Mouse (Mus musculus) neural tube, embryonic 10.5 days (tissue): ENCODE data around the gene Adam12.
A peak's percentile ranks its signal among the peaks of the same experiment; 100 is the strongest.
"Not testable (repeated sequence)": the region's sequence is repeated elsewhere in the genome, so short reads cannot be mapped to it uniquely, and the experiment has no call there.

Experiments
- DNase-seq: peaks from one replicate; pipeline ENCODE4 v3.0.0-alpha.2; 2017; ENCODE audit warnings: low spot score; ENCODE audit errors: extremely low spot score

Adam12 gene

GRCm38 (mm10) chr7:133940405-133940804, 291.5 kb downstream of the Adam12 start:
- DNase-seq = no peak

GRCm38 (mm10) chr7:133937473-133937872, 294.5 kb downstream of the Adam12 start:
- DNase-seq = no peak

DNA sequence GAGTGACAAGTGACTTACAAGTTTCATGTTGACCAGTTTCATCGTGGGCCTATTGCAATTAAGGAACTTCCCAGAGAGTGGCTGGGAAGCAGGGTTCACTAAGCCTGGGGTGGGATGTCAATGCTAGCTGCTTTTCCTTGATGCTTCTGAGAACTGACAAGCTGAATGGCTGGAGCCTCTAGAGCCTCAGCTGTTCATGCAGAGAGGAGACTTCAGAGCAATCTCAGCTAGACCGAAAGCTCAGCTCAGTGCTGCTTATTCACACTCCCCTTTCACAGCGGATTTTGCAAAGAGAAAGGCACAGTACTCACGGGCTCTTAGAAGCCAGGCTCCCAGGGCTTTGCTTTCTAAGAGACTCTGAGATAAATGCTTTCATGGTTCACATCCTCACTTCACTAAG, 295.6 kb downstream of the Adam12 start:
- DNase-seq = no peak

- no peak for DNase-seq
Observed at GRCm38 (mm10) chr7:133933378-133933777, 298.6 kb downstream of the Adam12 start.

- DNase-seq = no peak
Observed at GRCm38 (mm10) chr7:133931481-133931880, 300.5 kb downstream of the Adam12 start.

- no peak for DNase-seq
Observed at GRCm38 (mm10) chr7:133928981-133929380, 303.0 kb downstream of the Adam12 start.

DNA sequence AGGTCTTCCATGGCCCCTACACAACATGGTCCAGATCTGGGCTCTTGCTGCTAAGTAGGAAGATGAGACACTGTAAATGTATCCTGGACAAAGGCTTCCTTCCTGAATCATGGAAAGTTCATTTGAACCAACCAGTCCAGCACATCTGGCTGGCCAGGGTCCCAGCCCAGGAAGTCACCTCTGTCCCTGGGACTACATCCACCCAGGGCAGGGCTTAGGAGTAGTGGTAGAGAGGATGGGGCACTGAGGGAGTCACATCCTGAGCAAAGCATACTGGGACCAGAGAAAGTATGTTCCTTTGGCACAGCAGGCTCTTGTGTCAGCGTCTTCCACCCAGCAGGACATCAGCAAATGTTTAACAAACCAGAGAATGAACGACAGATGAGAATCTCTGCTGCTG, 306.2 kb downstream of the Adam12 start:
- no peak for DNase-seq

DNA sequence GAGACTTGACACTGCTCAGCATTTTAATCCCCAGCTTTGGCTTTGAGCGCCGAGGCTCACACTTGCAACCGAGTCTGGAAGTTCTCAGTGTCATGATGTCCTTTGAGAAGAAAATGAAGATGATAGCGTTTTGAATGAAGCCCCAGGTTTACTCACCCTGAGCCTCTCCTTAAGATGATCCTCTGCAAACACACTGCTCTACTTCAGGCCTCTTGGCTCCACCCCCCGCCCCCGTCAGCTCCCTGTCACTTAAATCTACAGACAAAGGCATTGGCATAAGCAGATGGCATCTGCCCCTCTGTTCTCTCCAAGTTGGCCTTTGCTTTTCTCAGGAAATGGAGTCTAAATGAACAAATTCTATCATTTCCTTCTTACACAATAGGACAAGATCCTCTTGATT, 308.0 kb downstream of the Adam12 start:
- no peak for DNase-seq

GRCm38 (mm10) chr7:133921291-133921690, 310.7 kb downstream of the Adam12 start:
- no peak for DNase-seq

DNA sequence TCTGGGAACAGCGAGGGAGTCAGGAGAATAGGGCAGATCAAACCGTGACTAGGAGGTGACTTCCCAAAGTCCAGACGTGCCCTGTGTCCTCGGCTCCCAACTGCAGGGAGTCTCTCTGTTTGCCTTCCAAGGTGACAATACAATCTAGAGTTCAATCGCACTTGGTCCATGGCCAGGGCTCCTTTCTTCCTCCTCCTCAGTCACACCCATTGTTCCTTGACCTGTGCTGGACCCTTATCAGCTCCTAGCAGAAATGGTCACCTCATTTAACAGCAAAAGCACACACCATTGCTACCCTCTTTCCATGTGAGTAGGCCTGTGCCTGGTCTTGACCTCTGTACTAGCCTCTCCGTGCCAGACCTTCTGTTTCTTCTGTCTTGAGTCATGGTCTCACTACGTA, 311.2 kb downstream of the Adam12 start:
- DNase-seq = no peak

DNA sequence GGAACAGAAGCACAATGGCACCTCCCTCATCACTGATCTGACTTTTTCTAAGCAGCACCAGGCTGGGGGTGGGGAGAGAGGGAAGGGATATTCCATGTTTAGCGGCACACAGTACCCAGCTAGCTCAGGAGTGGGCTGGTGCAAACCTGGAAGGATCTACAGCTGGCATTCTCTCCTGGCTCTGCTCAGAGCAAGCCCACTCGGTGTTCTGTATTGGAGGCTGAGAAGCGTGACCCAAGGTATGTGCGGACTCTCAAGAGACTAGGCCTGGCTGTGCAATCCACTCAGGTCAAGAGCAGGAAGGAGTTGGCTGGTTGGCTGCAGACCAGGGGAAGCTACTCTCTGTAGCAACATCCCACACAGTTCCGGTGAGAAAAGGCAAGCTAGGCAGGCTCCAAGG, 312.0 kb downstream of the Adam12 start:
- no peak for DNase-seq

DNA sequence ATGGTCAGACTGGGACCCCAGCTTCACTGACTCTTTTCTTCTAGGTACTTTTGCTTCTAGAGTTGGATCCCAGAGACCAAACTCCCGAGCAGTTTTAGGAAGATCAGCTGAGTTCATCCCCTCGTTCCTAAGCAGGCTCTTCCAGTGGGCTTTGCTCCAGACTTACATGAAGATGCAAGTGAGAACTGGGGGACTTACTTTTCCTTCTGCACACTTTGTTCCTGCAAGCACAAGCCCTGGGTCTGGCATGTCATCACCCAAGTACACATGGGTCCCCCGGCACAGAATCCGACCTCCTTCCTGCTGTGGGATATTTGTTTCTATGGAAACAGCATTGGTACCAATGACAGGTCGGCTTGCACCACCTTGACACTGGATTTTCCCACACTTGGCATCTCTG, 312.6 kb downstream of the Adam12 start:
- no peak for DNase-seq

- no peak for DNase-seq
Observed at GRCm38 (mm10) chr7:133916230-133916629, 315.7 kb downstream of the Adam12 start.

GRCm38 (mm10) chr7:133911881-133912280, 320.1 kb downstream of the Adam12 start:
- no peak for DNase-seq

- DNase-seq = peak; percentile 19
Observed at GRCm38 (mm10) chr7:133909833-133910375, 322.0 kb downstream of the Adam12 start.

- peak; percentile 9 for DNase-seq
Observed at GRCm38 (mm10) chr7:133908966-133909365, 323.0 kb downstream of the Adam12 start.

DNA sequence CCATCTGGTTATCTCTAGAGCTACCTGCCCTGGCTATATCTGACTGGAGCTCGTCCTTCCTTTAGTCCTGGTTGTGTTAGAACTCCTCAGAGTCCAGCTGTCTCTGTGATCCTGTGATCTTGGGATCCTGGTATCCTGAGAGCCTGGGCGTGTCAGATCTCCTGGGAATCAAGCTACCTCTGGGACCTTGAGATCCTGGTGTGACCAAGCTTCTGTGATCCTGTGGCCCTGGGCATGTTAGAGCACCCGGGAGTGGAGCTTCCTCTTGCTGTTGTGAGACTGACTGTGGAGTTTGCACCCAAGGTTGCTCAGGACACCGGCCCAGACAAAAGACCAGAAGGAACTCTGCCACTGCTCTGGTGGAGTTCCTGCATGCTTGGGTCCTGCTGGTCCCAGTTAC, 332.6 kb downstream of the Adam12 start:
- peak; percentile 7 for DNase-seq

DNA sequence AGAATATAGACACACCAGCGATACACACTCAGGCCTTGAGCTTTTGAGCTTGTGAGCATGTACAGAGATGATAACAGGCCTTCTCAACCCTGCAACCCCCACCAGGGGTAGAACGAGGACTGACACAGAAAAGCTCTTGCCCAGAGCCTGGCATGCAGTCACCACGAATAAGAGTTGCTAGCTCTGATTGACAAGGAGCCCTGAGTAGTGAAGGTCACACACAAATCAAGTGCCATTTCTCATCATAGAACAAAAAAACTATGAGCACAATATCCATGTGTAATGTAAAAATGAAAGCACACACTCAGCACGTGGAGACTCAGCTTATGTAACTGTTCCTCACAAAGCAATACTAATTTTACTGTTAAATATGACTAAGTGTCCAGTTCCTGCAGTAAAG, 340.1 kb downstream of the Adam12 start:
- peak; percentile 9 for DNase-seq

GRCm38 (mm10) chr7:133891298-133891697, 340.6 kb downstream of the Adam12 start:
- DNase-seq = peak; percentile 4

DNA sequence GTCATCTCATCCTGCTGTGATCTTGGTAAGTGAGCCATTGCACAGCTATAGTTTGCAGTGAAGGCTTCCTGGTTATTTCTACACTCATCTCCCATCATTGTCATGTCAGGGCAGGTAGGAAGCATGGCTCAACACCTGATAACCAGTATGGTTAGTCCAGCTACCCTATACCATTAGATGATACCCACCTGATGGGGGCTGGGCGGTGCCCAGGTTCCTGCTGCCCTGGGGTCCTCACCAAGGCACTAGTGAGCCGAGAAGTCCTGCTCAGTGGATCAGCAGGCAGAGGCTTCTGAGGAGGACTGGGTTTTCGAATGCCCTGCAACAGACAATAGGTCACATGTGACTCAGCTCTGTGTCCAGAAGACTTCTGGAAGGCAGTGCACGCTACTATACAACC, 342.0 kb downstream of the Adam12 start:
- no peak for DNase-seq

- no peak for DNase-seq
Observed at GRCm38 (mm10) chr7:133888926-133889920, 342.7 kb downstream of the Adam12 start.

DNA sequence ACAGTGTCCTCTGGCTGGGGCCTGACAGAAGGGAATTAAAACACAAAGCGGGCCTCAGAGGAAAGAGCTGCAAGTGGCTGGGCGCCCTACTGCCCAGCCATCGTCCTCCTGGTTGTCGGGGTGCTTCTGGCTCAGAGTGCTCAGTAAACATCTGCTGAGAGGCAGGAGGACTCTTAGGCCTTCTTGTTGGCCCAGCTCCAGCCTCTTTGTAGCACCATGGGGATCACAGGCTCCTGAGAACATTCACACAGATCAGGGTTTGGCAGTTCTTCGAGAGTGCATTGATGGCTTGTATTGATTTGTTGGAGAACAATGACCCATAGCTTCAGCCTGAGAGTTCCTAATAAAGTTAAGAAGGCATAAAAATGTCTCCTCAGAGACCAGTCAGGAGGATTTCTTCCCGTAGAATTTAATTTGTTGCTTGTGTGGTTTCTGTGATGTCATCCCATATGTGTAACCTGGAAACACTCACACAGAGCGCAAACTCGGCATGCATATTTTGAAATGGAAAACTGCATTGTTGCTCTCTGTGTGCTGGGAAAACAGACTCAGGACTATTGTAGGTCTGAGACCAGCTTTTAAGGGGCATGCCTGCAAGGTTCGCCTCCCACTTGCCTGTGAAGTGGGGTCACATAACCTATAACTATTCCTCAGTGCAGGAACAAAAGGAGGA, 347.1 kb downstream of the Adam12 start:
- not testable (repeated sequence) for DNase-seq
